Mouse (Mus musculus) CD4-positive naive resting alpha-beta T cell, adult 76 days (primary cell): Measurements from ENCODE around the gene Gabrb1. TPM values are rescaled to one million over a fixed set of nuclear protein-coding genes. Genes with fewer than 3 reads are reported as not detected.

Experiments used
- total RNA-seq: library from RNA; stranded (reverse); gene quantifications from one replicate; pipeline ENCODE4 v1.2.4, GENCODE M21; 2023

Gene Gabrb1
- not detected for total RNA-seq

GRCm38 (mm10) chr5:71657482-71658114 lies at the start of gene Gabrb1:
Gene Gabrb1 (plus strand): TSS chr5:71658113.

GRCm38 (mm10) chr5:71658115-71658497 lies 193 bp downstream of the Gabrb1 start, which contains the start of gene Gabra4:
Gene Gabra4 (minus strand): TSS chr5:71658308.

GRCm38 (mm10) chr5:72167594-72168284 lies 509.8 kb downstream of the Gabrb1 start, which contains the start of gene Commd8:
Gene Commd8 (minus strand): TSS chr5:72168189.

Other genes with a start within 250 kb of the Gabrb1 start
- gene Cox7b2, start 109.9 kb upstream of the Gabrb1 start, total RNA-seq = not detected
- not detected for gene Gabra4, start 195 bp downstream of the Gabrb1 start, total RNA-seq